Mouse (Mus musculus) embryonic fibroblast, embryonic 13.5 days (primary cell): ENCODE data around the gene Arel1.

Experiments used
- CTCF ChIP-seq: IDR thresholded peaks from 2 replicates; pipeline ENCODE4 v1.5.1; 2011; ENCODE audit warnings: mild to moderate bottlenecking, control low read depth, low read length, moderate library complexity, borderline replicate concordance; ENCODE audit not compliant: insufficient read depth
- POLR2A ChIP-seq: IDR thresholded peaks from 2 replicates; pipeline ENCODE4 v1.6.1; 2011; ENCODE audit warnings: low read depth, mild to moderate bottlenecking, control low read depth, low read length, moderate library complexity

GRCm38 (mm10) chr12:84947894-84948583 lies 22.7 kb downstream of the Arel1 start:
- no peak for TF ChIP-seq POLR2A
- no peak for TF ChIP-seq CTCF
